Mouse (Mus musculus): ENCODE results near the gene Chrna1. TPM values are rescaled to one million over a fixed set of nuclear protein-coding genes. Genes with fewer than 3 reads are reported as not detected.
"Not testable (repeated sequence)": the region's sequence is repeated elsewhere in the genome, so short reads cannot be mapped to it uniquely, and the experiment has no call there.

The Chrna1 gene
- polyA plus RNA-seq, 1 experiment from 2014 or later: 0.66 TPM

DNA sequence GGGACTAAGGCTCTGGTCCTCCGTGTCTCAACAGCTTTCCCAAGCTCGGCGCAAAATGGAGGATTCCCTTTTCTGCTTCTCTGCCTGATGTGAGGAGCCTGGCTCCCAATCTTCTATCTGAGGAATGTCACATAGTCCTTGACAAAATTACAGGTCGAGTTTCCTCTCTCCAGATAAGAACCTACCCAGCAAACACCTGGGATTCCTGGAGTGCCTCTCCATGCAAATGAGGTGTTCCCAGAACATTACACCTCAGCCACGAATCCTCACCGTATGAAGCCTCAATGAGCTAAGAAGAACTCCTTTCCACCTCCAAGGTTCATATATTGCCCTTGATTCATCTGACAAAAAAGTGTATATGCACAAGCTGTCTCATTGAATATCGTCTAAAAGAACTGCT is 19.7 kb downstream of the Chrna1 start:
- 55% methylated on average over 7 of the region's 7 CpGs for WGBS
- no peak for ATAC-seq (replicated peaks; ENCODE audit: low FRiP score)
- Histone ChIP-seq H3K9me3 (ENCODE audit: control insufficient read depth, low read length) (no peaks in the 10 kb centered on the region), H3K4me1 (replicated peaks; ENCODE audit: control insufficient read depth, insufficient read depth, low read length) (0 out of 2 replicates have a peak, but pooled peaks cover 3% of the 10 kb centered on the region), H3K36me3 (ENCODE audit: control insufficient read depth, insufficient read depth, low read length) (no peaks in the 10 kb centered on the region), H3K27me3 (replicated peaks; ENCODE audit: control insufficient read depth, insufficient read depth, low read length) (0 out of 2 replicates have a peak, but pooled peaks cover 4% of the 10 kb centered on the region), H3K9ac (ENCODE audit: low read depth, low read length) (no peak overlapping the region), H3K4me3 (ENCODE audit: low read depth, low read length) (no peak overlapping the region), H3K27ac (ENCODE audit: low read depth, low read length) (no peak overlapping the region), H3K4me2 (peak overlapping the region; percentile 71)
- no peak for DNase-seq (ENCODE audit: low spot score)

DNA sequence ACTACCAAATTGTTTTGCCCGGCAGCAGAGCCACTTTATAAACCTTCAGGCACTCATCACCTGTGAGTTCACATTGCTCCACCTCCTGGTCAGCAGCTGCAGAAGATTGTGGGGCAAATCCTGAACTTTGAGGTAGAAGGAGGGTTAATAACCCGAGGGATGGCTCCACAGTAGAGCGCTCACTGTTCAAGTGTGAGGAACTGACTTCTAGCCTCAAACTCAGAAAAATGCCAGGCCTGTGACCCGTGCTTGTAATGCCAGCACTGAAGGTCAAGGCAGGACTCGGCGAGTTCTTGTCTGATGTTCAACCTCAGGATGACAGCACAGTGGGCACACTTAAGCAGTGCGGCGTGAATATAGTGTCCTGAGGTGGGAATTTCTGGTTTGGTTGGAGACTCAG is 22.2 kb downstream of the Chrna1 start:
- Histone ChIP-seq H3K27me3 (replicated peaks; ENCODE audit: control insufficient read depth, insufficient read depth, low read length) (0 out of 2 replicates have a peak, but pooled peaks cover 4% of the 10 kb centered on the region), H3K4me1 (replicated peaks; ENCODE audit: control insufficient read depth, insufficient read depth, low read length) (0 out of 2 replicates have a peak, but pooled peaks cover 3% of the 10 kb centered on the region), H3K36me3 (ENCODE audit: control insufficient read depth, insufficient read depth, low read length) (no peaks in the 10 kb centered on the region), H3K4me2 (no peak overlapping the region), H3K9me3 (ENCODE audit: control insufficient read depth, low read length) (no peaks in the 10 kb centered on the region), H3K9ac (ENCODE audit: low read depth, low read length) (no peak overlapping the region), H3K27ac (ENCODE audit: low read depth, low read length) (no peak overlapping the region), H3K4me3 (ENCODE audit: low read depth, low read length) (no peak overlapping the region)
- ATAC-seq (replicated peaks; ENCODE audit: low FRiP score) (no peak), DNase-seq (ENCODE audit: low spot score) (no peak)
- 81% methylated on average over 8 of the region's 8 CpGs for WGBS

DNA sequence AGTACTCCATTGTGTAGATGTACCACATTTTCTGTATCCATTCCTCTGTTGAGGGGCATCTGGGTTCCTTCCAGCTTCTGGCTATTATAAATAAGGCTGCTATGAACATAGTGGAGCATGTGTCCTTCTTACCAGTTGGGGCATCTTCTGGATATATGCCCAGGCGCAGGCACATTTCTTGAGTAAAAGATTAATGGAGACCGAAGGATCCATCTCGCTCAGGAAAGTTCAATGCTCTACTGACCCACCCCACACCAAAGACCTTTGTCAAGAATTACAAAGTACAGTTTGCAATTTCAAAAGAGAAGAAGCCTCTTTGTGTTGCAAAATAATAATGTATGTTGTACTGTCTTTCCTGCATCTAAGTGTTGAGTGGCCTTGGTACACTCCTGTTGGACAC is 23.1 kb downstream of the Chrna1 start:
- 98% methylated on average over 3 of the region's 3 CpGs for WGBS

DNA sequence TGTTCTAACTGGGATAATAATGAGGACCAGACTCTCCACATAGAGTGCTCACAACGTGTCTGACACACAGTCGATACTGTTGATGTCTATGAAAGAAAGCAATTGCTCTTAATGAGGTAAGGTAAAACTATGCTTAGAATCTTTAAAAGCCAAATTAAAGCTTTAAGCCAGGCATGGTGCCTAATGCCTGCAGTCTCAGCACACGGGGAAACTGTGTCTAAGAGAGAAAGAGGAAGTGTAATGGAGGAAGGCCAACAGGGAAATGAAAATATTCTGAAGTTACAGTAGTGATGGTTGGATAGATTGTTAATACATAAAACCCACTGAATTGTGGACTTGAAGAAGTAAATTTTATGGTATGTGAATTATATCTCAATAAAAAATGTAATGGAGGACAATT is 25.7 kb downstream of the Chrna1 start:
- H3K4me1 ChIP-seq (replicated peaks; ENCODE audit: control insufficient read depth, insufficient read depth, low read length): no peaks in the 10 kb centered on the region
- H3K36me3 ChIP-seq (ENCODE audit: control insufficient read depth, insufficient read depth, low read length): no peaks in the 10 kb centered on the region
- WGBS: 70% methylated on average over 3 of the region's 3 CpGs
- H3K9ac ChIP-seq (ENCODE audit: low read depth, low read length): no peak overlapping the region
- DNase-seq (ENCODE audit: low spot score) (no peak), ATAC-seq (replicated peaks; ENCODE audit: low FRiP score) (no peak)
- no peak overlapping the region for H3K27ac ChIP-seq (ENCODE audit: low read depth, low read length)
- no peaks in the 10 kb centered on the region for H3K27me3 ChIP-seq (replicated peaks; ENCODE audit: control insufficient read depth, insufficient read depth, low read length)
- H3K4me2 ChIP-seq: no peak overlapping the region
- H3K4me3 ChIP-seq (ENCODE audit: low read depth, low read length): no peak overlapping the region
- no peaks in the 10 kb centered on the region for H3K9me3 ChIP-seq (ENCODE audit: control insufficient read depth, low read length)

More for the DNA sequence above, 23.1 kb downstream of the Chrna1 start:
- not testable (repeated sequence) for DNase-seq (ENCODE audit: low spot score); H3K9ac ChIP-seq (ENCODE audit: low read depth, low read length); H3K4me3 ChIP-seq (ENCODE audit: low read depth, low read length); H3K9me3 ChIP-seq (ENCODE audit: control insufficient read depth, low read length); H3K36me3 ChIP-seq (ENCODE audit: control insufficient read depth, insufficient read depth, low read length); H3K4me2 ChIP-seq; H3K4me1 ChIP-seq (replicated peaks; ENCODE audit: control insufficient read depth, insufficient read depth, low read length); H3K27me3 ChIP-seq (replicated peaks; ENCODE audit: control insufficient read depth, insufficient read depth, low read length); ATAC-seq (replicated peaks; ENCODE audit: low FRiP score); H3K27ac ChIP-seq (ENCODE audit: low read depth, low read length)

DNA sequence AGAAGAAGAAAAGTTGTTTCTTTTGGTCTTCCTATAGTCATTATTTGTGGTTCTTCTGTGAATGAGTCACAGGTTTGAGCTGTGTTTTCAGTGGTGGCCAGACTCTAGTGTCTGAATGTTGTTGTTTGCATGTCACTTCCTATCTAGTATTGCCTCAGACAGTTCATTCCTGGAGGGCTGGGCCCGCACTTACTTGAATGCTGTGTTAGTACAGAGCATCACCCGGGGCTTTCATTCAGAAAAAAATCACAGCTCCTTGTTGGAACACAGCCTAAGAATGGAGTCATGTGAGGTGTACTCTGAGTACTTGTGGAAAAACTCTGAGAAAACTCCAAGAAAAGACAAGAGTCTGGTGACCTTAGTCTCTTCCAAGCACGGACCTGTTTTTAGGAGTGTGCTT is 27.2 kb downstream of the Chrna1 start:
- Histone ChIP-seq H3K27me3 (replicated peaks; ENCODE audit: control insufficient read depth, insufficient read depth, low read length) (no peaks in the 10 kb centered on the region), H3K36me3 (ENCODE audit: control insufficient read depth, insufficient read depth, low read length) (no peaks in the 10 kb centered on the region), H3K9me3 (ENCODE audit: control insufficient read depth, low read length) (no peaks in the 10 kb centered on the region), H3K9ac (ENCODE audit: low read depth, low read length) (no peak overlapping the region), H3K4me1 (replicated peaks; ENCODE audit: control insufficient read depth, insufficient read depth, low read length) (no peaks in the 10 kb centered on the region), H3K27ac (ENCODE audit: low read depth, low read length) (no peak overlapping the region), H3K4me2 (no peak overlapping the region), H3K4me3 (ENCODE audit: low read depth, low read length) (no peak overlapping the region)
- 68% methylated on average over 3 of the region's 3 CpGs for WGBS
- DNase-seq (ENCODE audit: low spot score) (no peak), ATAC-seq (replicated peaks; ENCODE audit: low FRiP score) (no peak)

DNA sequence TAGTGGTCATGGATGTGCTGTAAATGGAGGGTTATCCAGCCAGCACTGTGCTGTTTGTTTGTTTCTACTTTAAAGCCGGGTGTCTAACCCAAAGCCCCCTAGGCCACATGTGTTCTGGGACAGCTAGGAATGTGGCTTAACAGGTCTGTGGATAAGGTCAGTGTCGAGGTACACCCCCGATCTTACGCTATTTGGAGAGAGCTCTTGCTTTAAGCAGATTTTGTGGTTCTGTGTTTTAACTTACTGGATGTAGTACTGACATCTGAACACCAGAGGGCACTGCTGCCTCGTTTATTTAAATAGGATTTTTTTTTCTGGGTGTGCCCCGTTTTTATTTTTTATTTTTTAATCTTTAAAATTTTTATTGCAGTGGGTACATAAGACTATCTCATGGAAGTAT is 29.4 kb downstream of the Chrna1 start:
- Histone ChIP-seq H3K9me3 (ENCODE audit: control insufficient read depth, low read length) (no peaks in the 10 kb centered on the region), H3K4me1 (replicated peaks; ENCODE audit: control insufficient read depth, insufficient read depth, low read length) (no peaks in the 10 kb centered on the region), H3K9ac (ENCODE audit: low read depth, low read length) (no peak overlapping the region), H3K27me3 (replicated peaks; ENCODE audit: control insufficient read depth, insufficient read depth, low read length) (no peaks in the 10 kb centered on the region), H3K27ac (ENCODE audit: low read depth, low read length) (no peak overlapping the region), H3K36me3 (ENCODE audit: control insufficient read depth, insufficient read depth, low read length) (no peaks in the 10 kb centered on the region), H3K4me3 (ENCODE audit: low read depth, low read length) (no peak overlapping the region), H3K4me2 (no peak overlapping the region)
- WGBS: 23% methylated on average over 6 of the region's 6 CpGs
- ATAC-seq (replicated peaks; ENCODE audit: low FRiP score) (no peak; the same call in 1 of the 2 replicates), DNase-seq (ENCODE audit: low spot score) (no peak)

DNA sequence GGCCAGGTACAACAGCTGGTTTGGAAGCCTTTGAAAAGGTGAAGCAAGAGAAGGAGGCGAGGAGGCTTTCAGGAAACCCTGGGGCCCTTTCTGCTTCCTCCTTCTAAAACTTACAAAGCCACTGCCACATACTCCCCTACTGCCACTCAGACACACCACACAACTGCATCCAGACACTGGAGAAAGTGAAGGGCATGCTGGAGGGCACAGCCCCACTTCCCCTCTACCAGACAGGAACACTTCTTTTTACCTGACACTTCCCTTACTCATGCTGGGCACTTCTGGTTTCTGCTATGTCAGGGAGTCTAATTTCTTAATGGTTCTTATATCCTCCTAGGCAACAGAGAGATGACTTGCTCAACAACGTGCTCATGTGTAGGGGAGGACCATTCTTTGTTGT is 31.6 kb downstream of the Chrna1 start:
- Histone ChIP-seq H3K27ac (ENCODE audit: low read depth, low read length) (no peak overlapping the region), H3K4me3 (ENCODE audit: low read depth, low read length) (no peak overlapping the region), H3K27me3 (replicated peaks; ENCODE audit: control insufficient read depth, insufficient read depth, low read length) (no peaks in the 10 kb centered on the region), H3K4me1 (replicated peaks; ENCODE audit: control insufficient read depth, insufficient read depth, low read length) (no peaks in the 10 kb centered on the region), H3K9ac (ENCODE audit: low read depth, low read length) (no peak overlapping the region), H3K4me2 (no peak overlapping the region), H3K36me3 (ENCODE audit: control insufficient read depth, insufficient read depth, low read length) (no peaks in the 10 kb centered on the region), H3K9me3 (ENCODE audit: control insufficient read depth, low read length) (no peaks in the 10 kb centered on the region)
- ATAC-seq (replicated peaks; ENCODE audit: low FRiP score) (no peak), DNase-seq (ENCODE audit: low spot score) (no peak)
- 55% methylated on average over 2 of the region's 2 CpGs for WGBS

DNA sequence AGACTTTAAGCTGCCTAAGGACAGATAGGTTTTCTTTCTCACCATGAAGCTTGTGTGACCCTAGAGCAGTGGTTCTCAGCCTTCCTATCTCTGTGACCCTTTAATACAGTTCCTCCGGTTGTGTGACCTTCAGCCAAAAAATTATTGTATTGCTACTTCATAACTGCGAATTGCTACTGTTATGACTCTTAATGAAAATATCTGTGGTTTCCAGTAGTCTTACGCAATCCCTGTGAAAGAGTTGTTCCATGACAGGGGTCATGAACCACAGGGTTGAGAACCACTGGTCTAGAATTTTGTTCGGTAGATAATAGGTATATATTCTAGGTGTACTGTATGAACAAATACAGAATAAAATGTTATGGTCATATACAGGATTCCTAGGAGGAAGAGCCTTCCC is 32.9 kb downstream of the Chrna1 start:
- 83% methylated on average over 4 of the region's 4 CpGs for WGBS
- Histone ChIP-seq H3K4me3 (ENCODE audit: low read depth, low read length) (no peak overlapping the region), H3K27me3 (replicated peaks; ENCODE audit: control insufficient read depth, insufficient read depth, low read length) (no peaks in the 10 kb centered on the region), H3K27ac (ENCODE audit: low read depth, low read length) (no peak overlapping the region), H3K9me3 (ENCODE audit: control insufficient read depth, low read length) (no peaks in the 10 kb centered on the region), H3K36me3 (ENCODE audit: control insufficient read depth, insufficient read depth, low read length) (no peaks in the 10 kb centered on the region), H3K4me1 (replicated peaks; ENCODE audit: control insufficient read depth, insufficient read depth, low read length) (no peaks in the 10 kb centered on the region), H3K4me2 (no peak overlapping the region), H3K9ac (ENCODE audit: low read depth, low read length) (no peak overlapping the region)
- ATAC-seq (replicated peaks; ENCODE audit: low FRiP score) (no peak), DNase-seq (ENCODE audit: low spot score) (no peak)

DNA sequence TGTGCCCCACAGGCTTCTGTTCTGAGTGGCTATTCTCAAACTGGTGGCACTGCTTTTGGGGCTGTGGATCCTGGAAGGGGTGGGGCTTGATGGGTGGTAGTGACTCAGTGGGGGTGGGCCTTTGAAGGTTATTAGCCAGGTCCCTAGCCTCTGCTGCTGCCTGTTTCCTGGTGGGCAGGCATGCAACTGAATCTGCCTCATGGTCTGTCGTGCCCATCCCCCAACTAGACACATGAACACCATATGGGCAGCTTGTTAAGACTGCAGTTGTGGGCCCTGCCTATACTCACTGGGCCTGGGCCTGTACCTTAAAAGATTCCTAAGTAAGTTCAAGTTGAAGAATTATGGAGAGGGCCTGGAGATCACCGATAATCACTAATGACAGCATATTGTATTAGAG is 34.6 kb downstream of the Chrna1 start:
- DNase-seq (ENCODE audit: low spot score) (no peak), ATAC-seq (replicated peaks; ENCODE audit: low FRiP score) (no peak)
- 69% methylated on average over 2 of the region's 2 CpGs for WGBS

More for the DNA sequence above, 34.6 kb downstream of the Chrna1 start:
- Histone ChIP-seq H3K4me3 (ENCODE audit: low read depth, low read length) (no peak overlapping the region), H3K4me1 (replicated peaks; ENCODE audit: control insufficient read depth, insufficient read depth, low read length) (peaks cover 2% of the 10 kb centered on the region), H3K36me3 (ENCODE audit: control insufficient read depth, insufficient read depth, low read length) (no peaks in the 10 kb centered on the region), H3K9me3 (ENCODE audit: control insufficient read depth, low read length) (no peaks in the 10 kb centered on the region), H3K27ac (ENCODE audit: low read depth, low read length) (no peak overlapping the region), H3K9ac (ENCODE audit: low read depth, low read length) (no peak overlapping the region), H3K4me2 (no peak overlapping the region), H3K27me3 (replicated peaks; ENCODE audit: control insufficient read depth, insufficient read depth, low read length) (no peaks in the 10 kb centered on the region)

All from liver, embryonic 11.5 days (tissue).